Mouse (Mus musculus): ENCODE measurements at regions not wholly inside any gene's neighbourhood (a gene's known extent, or its start where the extent isn't known, plus 50 kb on each side); places are given as distances from the start of the nearest gene placed in this dataset.

DNA sequence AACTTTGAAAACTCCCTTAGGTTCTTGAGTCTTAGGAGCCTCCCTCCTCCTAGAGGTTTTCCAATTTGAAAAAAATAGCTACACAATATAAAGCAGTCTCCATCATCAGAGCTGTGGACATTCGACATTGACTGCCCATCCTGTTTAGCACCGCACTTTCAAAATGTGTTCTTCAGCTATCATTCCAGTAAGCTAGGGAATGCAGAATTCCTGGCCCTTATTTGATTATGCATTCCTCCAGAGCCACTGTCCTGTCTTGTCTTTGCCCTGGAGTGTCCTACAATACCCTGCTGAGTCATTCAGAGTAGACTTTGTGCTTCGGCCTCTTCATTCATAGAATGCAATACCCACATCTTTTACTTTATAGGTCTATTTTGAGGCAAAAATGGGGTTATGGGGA is 267.0 kb upstream of the Hnrnpa3 start:
- intact Hi-C loops (cut with DNase I), result no loop called here
- DNase-seq, result no peak

DNA sequence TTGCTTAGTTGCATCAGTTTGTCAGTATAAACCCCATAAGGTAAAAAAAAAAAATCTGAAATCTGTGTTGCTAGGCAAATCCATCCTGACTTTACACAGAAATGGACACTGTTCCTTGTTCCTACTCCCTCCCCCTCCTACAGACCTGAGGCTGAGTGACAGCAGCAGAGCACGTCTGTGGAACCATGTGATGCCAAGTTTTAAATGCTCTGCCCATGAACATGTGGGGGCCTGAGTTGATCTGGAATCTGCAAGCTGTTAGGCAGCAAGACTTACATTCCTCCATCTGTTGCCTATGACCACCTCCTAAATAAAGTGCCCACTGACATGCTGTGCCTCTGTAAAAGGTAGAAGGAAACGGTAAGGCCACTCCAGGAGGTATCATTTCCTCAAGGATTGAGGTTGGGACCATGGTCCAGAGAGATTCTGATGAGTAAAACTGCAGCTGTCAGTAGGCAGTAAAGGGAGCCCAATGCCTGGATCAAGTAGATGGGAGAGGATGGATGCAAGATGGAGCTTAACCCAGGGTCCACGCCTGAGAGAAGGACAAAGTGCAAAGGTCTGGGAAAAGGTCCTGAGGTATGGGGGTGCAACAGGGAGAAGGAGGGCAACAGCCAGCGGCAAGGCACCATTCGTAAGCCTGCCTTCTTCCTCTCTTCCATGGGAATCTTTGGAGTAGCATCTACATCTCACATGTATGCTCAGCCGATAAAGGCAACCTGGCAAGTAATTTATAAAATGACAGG is 264.0 kb upstream of the Hnrnpa3 start:
- no peak for DNase-seq
- intact Hi-C loops (cut with DNase I), result no loop called here

DNA sequence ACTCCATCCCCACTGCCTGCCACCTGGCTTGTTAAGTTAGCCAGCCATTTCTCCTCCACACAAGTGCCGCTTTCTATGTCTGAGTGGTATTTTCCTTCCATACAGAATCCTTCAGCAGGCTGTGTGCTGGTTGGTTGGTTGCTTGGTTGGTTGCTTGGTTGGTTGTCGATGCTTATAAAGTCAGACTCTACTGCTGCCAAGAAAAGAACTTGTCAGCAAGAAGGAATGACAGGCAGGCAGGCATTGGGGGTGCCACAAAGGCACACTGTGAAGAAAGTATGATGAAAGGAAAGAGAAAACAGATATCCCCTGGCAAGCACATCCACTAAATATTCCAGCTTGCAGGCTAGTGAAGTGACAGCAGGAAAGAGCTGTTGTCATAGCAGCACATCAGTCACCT is 263.0 kb upstream of the Hnrnpa3 start:
- DNase-seq, result no peak
- intact Hi-C loops (cut with DNase I), result no loop called here

DNA sequence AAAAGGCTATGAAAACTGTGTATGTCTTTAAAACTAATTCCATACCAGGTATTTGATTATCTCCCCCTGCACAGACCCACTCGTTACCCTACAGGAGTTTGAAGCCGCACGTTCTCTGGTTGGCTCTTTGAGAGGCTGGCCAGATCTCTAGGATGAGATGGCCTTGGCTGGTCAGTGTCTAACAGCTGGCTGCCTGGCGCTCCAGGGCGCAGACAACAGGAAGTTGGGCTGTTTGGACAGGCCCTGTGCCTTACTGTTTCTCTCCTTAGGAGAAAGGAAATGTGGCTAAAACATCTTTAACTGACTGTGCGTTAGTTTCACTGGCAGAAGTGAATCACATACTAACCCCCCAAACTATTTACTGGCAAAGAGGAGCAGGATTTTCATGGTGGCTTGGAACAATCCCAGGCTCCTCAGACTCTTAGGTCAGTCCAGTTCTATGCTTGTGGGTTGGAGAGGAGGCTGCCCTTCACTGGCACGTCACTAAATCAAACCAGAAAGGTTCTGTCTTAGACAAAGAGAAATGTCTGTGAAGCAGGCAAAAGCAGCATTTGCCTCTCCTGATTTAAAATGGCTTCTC is 258.7 kb upstream of the Hnrnpa3 start:
- DNase-seq, result no peak
- intact Hi-C loops (cut with DNase I), result no loop called here

DNA sequence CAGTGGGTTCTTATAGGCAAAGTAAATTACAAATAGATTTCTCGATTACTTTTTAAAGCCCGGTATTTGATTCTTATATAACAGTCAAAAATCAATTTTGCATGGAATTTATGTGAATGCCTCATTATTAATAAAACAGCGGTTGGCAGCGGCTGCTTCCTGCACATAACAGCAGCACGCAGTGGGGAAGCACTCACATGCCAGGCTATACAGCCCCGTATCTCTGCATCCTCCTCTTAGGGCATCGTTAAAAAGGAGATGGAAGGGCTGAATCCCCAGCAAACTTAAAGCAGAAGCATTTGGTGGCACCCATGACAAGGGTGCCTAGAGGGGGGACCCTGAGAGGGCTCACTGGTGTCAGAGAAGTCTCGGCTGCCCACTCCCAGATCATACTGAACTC is 255.3 kb upstream of the Hnrnpa3 start:
- intact Hi-C loops (cut with DNase I), result no loop called here
- no peak for DNase-seq

DNA sequence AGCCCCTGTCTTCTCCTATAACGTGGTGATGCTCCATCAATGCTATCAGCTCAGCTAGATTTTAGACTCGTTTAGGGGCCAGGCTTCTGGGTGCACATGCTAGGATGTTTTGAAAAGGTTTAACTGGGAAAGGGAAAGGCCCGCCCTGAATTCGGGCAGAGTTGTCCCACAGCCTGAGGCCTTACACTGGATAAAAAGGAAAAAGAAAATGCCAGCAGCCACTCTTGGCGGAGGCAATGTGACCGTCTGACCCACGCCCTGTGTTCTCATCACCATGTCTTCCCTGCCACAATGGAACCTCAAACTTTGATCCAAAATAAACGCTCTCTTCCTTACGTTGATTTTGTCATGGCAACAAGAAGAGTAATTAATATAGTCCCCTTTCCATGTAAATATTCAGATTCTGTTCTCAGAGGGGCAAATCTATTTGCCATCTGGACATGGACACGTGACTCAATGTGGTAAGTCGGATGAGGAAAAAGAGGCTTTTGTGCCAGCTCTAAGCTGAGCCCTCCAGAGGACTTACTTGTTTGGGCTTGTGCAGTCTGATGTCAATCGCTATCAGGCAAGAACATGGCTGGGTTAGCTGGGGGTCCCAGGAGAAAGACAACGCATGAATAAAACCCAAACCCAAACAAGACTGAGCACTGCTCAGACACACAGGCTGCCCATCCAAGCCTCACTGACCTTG is 253.4 kb upstream of the Hnrnpa3 start:
- intact Hi-C loops (cut with DNase I), result no loop called here
- DNase-seq, result no peak

DNA sequence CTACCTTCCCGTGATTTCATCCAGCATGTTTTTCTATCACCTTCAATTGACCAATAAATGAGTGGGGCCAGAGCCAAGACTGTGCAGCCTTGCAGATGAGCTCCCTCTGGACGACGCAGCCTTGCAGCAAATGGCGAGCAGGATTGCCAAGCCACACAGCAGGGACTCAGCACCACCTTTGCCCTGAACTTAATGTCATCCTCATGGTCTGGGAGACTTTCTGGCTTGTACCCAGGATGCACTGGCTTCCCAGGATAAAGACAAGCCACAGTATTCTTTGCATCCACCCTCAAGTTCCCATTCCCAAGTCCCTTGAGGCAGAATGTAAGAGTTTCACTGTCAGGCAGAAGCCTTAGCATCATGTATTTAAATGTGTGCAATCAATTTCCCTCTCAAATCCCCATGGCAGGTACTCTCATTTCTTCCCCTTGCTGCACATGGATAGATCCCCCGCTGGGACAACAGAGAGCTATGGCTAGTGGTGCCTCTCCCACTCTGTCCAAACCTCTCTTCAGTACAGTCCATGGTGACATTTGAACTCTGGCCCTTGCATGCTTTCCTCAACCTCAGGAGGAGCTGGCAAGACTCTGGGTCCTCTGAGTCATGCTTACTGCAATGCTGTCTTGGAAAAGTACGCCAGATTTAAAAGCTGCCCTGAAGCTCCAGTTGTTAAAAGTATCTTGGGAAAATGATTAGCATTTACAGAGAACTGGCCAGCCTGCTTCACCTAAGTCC is 252.2 kb upstream of the Hnrnpa3 start:
- DNase-seq, result no peak
- intact Hi-C loops (cut with DNase I), result no loop called here

DNA sequence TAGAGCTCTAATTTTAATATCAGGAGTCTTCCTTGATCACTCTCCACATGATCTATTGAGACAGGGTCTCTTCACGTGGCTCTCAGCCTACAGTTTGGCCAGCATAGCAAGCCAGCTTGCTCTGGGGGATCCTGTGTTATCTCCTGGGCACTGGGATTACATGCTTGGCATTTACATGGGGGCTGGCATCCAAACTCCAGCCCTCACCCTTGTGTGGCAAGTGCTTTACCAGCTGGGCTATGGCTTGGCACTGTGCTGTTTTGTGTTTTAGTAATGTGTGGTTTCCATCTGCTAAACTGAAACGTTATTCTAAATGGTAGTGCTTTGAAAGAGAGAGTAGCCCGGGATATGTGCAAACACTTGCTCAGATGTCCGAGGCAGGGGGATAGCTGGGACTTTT is 251.5 kb upstream of the Hnrnpa3 start:
- intact Hi-C loops (cut with DNase I), result no loop called here

DNA sequence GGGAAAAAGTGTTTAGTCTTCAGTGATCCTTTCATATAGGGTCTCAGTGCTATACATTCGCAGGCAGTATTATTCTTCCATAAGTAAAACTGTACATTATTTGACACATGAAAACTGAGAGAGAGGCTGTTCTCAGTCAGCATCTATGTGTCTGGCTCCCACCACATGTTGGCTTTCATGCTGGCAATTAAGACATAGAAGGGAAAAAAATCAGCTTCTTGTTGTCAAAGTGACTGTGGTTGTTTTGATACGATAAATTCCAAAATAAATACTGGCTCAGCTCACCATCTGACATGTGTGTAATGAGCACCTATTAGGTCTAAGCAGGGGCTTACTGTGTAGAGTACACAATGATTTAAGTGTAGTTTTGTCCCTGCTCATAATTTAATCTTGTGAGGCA is 251.0 kb upstream of the Hnrnpa3 start:
- intact Hi-C loops (cut with DNase I), result no loop called here
- DNase-seq, result no peak

More for the DNA sequence above, 251.5 kb upstream of the Hnrnpa3 start:
- DNase-seq, result no peak

DNA sequence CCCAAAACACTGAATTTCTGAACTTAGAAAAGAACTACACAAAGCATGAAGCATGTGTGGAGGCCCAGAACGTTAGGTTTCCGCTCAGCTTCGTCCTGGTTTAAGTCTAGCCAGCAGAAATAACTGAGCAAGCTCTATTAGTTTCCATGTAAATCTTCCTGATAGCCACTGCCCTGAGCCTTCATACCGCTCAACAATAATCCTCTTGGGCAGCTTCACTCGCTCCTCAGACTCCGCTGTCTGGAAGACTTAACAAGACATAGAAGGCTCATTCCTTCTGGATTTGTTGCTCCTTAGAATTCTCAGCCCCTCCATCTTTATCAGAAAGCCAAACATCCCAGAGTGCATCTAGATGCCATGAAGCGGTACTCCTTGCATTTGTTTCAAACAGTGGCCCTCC is 249.3 kb upstream of the Hnrnpa3 start:
- DNase-seq, result no peak
- intact Hi-C loops (cut with DNase I), result no loop called here

DNA sequence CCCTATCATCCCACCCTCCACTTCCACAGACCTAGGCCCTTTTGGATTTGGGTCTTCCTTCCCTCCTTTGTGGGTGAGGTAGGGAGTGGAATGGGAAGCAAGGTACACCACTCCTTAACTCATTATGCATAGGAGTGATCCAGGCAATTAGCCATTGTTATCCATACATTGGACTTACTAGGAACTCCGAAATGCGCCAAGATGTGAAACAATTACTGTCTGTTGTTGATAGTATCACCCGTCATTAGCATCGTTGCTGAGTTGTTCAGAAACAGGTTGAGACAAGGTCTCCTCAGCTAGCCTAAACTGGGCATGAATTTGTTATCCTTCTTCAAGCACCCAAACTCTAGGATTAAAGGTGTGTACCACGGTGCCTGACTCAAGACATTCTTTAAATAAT is 246.3 kb upstream of the Hnrnpa3 start:
- intact Hi-C loops (cut with DNase I), result no loop called here
- no peak for DNase-seq

DNA sequence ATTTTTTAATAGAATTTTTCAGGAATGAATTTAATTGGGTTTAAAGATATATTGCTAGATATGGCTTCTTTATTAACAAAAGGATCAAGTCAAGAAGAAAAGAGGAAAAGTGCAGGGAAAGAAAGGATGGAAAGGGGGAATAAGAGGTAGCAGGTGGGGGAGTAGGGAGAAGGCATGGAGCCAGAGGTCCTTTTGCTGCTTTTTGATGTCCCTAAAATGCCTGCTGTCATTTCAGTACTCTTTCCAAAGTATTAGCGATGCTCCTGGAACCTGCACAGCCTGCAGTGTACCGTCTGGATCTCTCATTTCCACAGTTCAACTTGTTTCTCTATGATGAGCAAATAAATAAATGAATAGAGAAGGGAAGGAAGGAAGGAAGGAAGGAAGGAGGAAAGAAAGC is 240.4 kb upstream of the Hnrnpa3 start:
- intact Hi-C loops (cut with DNase I), result no loop called here
- DNase-seq, result no peak

DNA sequence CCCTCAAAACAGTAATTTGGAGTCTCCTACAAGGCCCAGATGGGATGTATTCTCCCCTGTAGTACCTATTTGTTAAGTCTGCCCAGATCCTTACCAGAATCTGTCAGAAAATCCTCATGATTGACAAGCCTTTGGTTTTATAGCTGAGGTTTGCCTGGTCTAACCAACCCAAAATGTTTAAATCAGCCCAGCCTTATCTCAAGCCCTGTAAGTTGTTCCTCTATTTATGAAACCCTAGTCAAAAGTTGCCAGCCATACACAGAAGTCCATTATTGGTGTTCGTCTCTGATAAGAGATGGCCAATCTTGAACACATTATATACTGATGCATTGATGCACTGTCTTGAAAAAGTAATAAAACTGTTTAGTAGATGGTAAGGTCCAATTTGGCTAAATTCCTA is 239.9 kb upstream of the Hnrnpa3 start:
- intact Hi-C loops (cut with DNase I), result no loop called here
- DNase-seq, result no peak

DNA sequence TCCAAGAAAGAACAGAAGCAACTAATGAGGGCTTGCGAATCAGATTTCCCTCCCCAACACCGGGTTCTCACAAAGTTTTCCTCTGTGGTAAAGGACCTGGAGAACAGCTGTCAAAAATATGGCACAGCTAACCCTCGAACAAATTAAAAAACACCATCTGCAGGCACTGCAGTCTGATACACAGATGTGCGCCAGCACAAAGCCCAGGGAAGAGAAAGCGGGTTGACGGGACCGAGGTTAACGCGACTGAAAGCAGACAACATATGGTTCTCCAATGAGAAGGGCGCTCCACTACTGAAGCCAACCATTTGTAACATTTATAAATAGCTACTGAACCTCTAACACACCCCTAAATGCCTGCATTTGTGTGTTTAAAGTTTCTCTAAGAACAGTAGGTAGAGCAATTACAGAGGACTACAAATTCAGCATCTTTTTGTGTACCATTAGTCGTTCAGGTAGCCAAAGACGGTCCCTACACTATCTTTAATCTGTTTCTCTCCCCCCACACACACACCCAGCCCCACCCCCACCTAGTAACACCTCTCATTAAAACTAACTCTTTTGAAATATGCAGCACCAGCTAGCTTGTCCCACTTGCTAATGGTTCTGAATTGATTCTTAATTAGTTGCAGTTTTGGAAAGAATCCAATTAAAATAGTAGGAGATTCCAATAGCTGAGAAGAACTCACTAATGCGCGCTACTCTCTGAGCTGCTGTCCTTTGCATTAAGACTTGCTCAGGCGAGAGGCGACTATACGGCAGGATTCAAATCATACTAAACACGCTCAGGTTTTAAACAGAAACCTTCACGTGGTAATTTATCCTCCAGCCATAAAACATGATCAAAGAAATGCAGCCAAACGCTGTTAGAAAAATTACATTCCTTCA is 236.0 kb upstream of the Hnrnpa3 start:
- intact Hi-C loops (cut with DNase I), result no loop called here
- no peak for DNase-seq

DNA sequence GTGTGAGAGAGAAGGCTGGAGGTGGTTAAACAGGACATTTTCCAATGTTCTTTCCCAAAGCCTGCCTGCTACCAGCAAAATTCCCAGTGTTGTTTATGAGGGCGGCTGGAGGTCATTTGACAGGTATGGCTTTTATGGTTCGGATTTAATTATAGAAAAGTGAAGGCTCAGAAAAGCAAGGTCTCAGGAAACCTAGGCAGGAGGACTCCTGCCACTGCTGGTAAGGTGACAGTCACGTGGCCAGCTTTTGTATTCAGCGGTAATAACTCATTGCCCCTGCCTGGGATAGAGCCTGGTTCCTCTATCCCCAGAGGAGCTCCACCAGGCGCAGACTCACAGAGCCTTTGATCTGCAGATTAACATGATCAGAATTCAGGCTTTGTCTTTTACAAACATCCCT is 235.2 kb upstream of the Hnrnpa3 start:
- intact Hi-C loops (cut with DNase I), result no loop called here
- DNase-seq, result no peak

DNA sequence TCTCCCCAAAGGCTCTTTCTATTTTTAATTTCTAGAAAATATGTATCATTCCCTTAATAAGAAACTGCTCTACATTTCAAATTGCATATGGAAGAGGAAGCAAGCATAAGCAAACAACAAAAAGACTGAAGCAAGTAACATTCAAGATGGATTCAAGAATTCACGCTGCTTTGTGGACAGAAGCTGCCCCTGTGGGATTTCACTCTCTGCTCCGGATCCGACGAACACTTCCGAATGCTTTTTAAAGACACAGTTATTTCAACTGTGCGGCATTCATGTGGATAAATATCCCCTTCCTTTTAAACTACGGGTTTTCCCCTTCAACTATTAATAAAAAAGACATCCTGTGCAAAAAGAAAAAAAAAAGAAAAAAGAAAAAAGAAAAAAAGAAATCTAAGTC is 234.7 kb upstream of the Hnrnpa3 start:
- DNase-seq, result no peak
- intact Hi-C loops (cut with DNase I), result no loop called here

DNA sequence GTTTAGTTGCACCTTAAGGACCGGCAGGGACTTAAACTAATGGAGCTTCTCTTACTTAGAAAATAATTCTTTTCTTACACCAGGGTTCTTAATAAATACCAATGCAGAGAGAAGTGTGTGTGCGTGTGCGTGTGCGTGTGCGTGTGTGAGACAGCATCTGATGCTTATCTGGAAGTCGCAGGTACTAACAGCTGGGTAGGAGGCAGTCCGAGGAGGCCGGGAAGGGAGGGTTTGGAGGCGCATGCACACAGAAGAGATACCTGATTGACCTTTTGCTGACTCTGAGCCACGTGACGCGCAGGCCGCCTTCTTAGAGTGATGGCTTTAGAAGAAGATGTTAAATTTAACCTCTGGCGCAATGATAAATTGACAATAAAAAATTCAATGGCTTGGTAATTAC is 234.2 kb upstream of the Hnrnpa3 start:
- DNase-seq, result no peak
- intact Hi-C loops (cut with DNase I), result no loop called here

DNA sequence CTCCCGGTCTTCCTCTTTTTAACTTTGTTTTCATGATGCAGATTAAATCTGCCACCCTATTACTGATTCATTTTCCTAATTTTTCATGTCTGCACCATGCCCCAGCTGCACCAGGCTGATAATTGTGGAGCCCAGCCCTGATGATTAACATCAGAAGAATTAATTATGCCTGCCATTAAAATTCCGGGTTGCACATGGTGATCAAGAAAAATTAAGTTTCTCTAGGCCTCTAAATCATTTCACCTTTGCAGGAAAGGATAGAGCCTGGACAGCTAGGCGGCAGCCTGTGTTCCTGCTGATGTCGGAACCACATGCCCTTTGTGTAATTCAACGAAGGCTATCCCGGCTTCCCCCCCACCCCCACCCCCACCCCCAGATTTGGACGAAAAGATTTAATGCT is 233.7 kb upstream of the Hnrnpa3 start:
- no peak for DNase-seq
- intact Hi-C loops (cut with DNase I), result no loop called here

DNA sequence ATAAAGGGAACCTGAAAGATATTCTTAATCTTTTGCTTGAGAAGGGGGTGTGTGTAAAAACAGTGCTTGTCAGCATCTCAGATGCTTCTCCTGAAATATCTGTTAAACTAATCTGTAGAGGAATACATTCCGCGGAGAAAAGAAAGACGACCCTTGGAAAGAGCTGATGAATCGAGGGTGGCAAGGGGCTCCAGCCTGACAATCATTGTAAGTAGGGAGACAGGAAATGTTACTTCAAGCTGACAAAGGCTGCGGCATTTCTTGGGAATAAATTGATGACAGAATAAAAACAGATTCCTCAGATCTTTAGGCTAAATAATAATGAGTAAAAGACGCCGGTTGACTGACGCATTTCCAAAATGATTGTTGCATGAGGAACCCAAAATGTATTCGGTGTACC is 233.3 kb upstream of the Hnrnpa3 start:
- no peak for DNase-seq
- intact Hi-C loops (cut with DNase I), result no loop called here

DNA sequence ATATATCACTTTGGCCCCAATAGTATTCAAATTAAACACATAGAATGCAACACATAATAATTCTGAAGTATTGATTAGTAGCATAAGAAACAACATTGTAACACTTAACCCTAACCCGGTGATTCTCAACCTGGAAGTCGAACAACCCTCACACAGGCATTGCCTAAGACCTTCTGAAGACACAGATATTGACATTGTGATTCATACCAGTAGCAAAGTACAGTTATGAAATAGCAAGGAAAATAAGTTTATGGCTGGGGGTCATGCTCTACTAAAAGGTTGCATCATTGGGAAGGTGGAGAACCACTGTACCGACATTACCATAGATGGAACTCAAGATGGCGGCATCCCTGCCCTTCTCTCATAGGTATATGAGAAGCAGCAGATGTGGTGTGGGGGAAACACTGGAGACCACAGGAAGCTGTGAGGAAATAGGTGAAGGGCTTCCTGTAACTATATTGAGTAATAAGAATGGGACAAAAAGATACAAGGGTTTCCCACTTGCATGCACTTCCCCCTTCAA is 231.1 kb upstream of the Hnrnpa3 start:
- DNase-seq, result no peak
- intact Hi-C loops (cut with DNase I), result no loop called here
